In genomic region chr1:33939828-33940227, GRCm38 (mm10) we compare ENCODE assay signal across 19 mouse cellular contexts. TPM values are rescaled to one million over a fixed set of nuclear protein-coding genes. Genes with fewer than 3 reads are reported as not detected.
"Had no signal": no experiment of that assay in that cellular context is flagged by ENCODE, and none has a peak within 500 bp of the region (broad histone marks: within the 10 kb centered on the region; RNA-seq: fewer than 3 reads in every experiment).

No protein-coding gene starts in this region.

- H3K9me3 ChIP-seq: intestine, embryonic 15.5 days; limb, embryonic 13.5 days; midbrain, embryonic 12.5 days; midbrain, embryonic 15.5 days; neural tube, embryonic 13.5 days; stomach, embryonic 15.5 days had no signal

- H3K27ac ChIP-seq: intestine, embryonic 15.5 days; limb, embryonic 13.5 days; liver, embryonic 14.5 days; macrophage; midbrain, embryonic 12.5 days; midbrain, embryonic 15.5 days; neural tube, embryonic 13.5 days; stomach, embryonic 15.5 days had no signal

- ATAC-seq: intestine, embryonic 15.5 days; lung, postnatal 0 days; midbrain, embryonic 15.5 days had no signal

- H3K4me2 ChIP-seq: intestine, embryonic 15.5 days; limb, embryonic 13.5 days; lung, embryonic 14.5 days; midbrain, embryonic 12.5 days; midbrain, embryonic 15.5 days; neural tube, embryonic 13.5 days; stomach, embryonic 15.5 days had no signal

- H3K27me3 ChIP-seq: intestine, embryonic 15.5 days; limb, embryonic 13.5 days; midbrain, embryonic 12.5 days; midbrain, embryonic 15.5 days; neural tube, embryonic 13.5 days; stomach, embryonic 15.5 days had no signal

- H3K9ac ChIP-seq: intestine, embryonic 15.5 days; limb, embryonic 13.5 days; liver, embryonic 14.5 days; lung, embryonic 14.5 days; midbrain, embryonic 12.5 days; midbrain, embryonic 15.5 days; neural tube, embryonic 13.5 days; stomach, embryonic 15.5 days had no signal

- H3K4me1 ChIP-seq: intestine, embryonic 15.5 days; limb, embryonic 13.5 days; midbrain, embryonic 12.5 days; midbrain, embryonic 15.5 days; neural tube, embryonic 13.5 days; stomach, embryonic 15.5 days had no signal

- H3K4me3 ChIP-seq: intestine, embryonic 15.5 days; limb, embryonic 13.5 days; midbrain, embryonic 12.5 days; midbrain, embryonic 15.5 days; neural tube, embryonic 13.5 days; stomach, embryonic 15.5 days had no signal

- DNase-seq: kidney, adult 11 months; kidney, adult 9 months; kidney, postnatal 25 days; left cerebral cortex, postnatal 4 days; lung, embryonic 14.5 days; retina, postnatal 1 day; right cerebral cortex, postnatal 25 days; spleen, adult 18-20 months; thymus, postnatal 25 days had no signal

- H3K36me3 ChIP-seq: intestine, embryonic 15.5 days; limb, embryonic 13.5 days; midbrain, embryonic 12.5 days; midbrain, embryonic 15.5 days; neural tube, embryonic 13.5 days; stomach, embryonic 15.5 days had no signal

RNA-seq across cellular contexts. Expression of gene Bend6, which starts 32.2 kb away (rescaled TPM):
- total RNA-seq: megakaryocyte, adult 5-6 weeks had no signal
